Mouse (Mus musculus) testis, adult 2 months (tissue): ENCODE results near the gene Gm20532. TPM values are rescaled to one million over a fixed set of nuclear protein-coding genes. Genes with fewer than 3 reads are reported as not detected.

Experiments
- H3K27ac ChIP-seq: fragments of 200-500 bp; 2 replicates; pipeline ENCODE4 v1.5.1; 2012; ENCODE audit warnings: low read depth, low read length; ENCODE audit not compliant: control insufficient read depth, insufficient read depth
- H3K27me3 ChIP-seq: fragments of 200-500 bp; 2 replicates; pipeline ENCODE4 v1.6.1; 2012; ENCODE audit warnings: mild to moderate bottlenecking, low read length, moderate library complexity; ENCODE audit not compliant: control insufficient read depth, insufficient read depth
- H3K36me3 ChIP-seq: fragments of 200-500 bp; 2 replicates; pipeline ENCODE4 v1.6.1; 2012; ENCODE audit warnings: mild to moderate bottlenecking, low read length; ENCODE audit not compliant: control insufficient read depth, insufficient read depth
- H3K4me1 ChIP-seq: fragments of 200-500 bp; 2 replicates; pipeline ENCODE4 v1.6.1; 2012; ENCODE audit warnings: low read length; ENCODE audit not compliant: control insufficient read depth, insufficient read depth
- H3K4me3 ChIP-seq: fragments of 200-500 bp; 2 replicates; pipeline ENCODE4 v1.5.1; 2012; ENCODE audit warnings: low read depth, mild to moderate bottlenecking, low read length, moderate library complexity, mixed read lengths; ENCODE audit not compliant: control insufficient read depth
- CTCF ChIP-seq: fragments of 200-500 bp; IDR thresholded peaks from 2 replicates; pipeline ENCODE4 v1.5.1; 2012; ENCODE audit warnings: low read depth, mild to moderate bottlenecking, inconsistent platforms, low read length, moderate library complexity; ENCODE audit not compliant: control insufficient read depth, insufficient read depth, insufficient replicate concordance
- POLR2A ChIP-seq: fragments of 200-500 bp; IDR thresholded peaks from 2 replicates; pipeline ENCODE4 v1.6.1; 2012; ENCODE audit warnings: low read depth, mild to moderate bottlenecking, inconsistent platforms, low read length, moderate library complexity; ENCODE audit not compliant: control insufficient read depth
- polyA plus RNA-seq: library from polyadenylated mRNA; depleted of rRNA; stranded (reverse); fragments of >200 nt; gene quantifications from 2 replicates; pipeline ENCODE4 v1.2.3, GENCODE M21; 2012

Gm20532 gene
- polyA plus RNA-seq, 1 experiment = not detected

- peaks cover 14% of the 10 kb centered on the region for H3K4me1 ChIP-seq
Observed at GRCm38 (mm10) chr2:26633953-26634530, 47.6 kb downstream of the Gm20532 start.

GRCm38 (mm10) chr2:26634629-26635488 is 48.4 kb downstream of the Gm20532 start:
- H3K27ac ChIP-seq = no peak overlapping the region
- no peak overlapping the region for H3K4me3 ChIP-seq
- no peaks in the 10 kb centered on the region; the same call in 1 of the 2 replicates for H3K36me3 ChIP-seq
- TF ChIP-seq POLR2A (no peak), CTCF (no peak)
- peaks cover 8% of the 10 kb centered on the region for H3K4me1 ChIP-seq
- H3K27me3 ChIP-seq = no peaks in the 10 kb centered on the region

More at GRCm38 (mm10) chr2:26633953-26634530, 47.6 kb downstream of the Gm20532 start:
- Histone ChIP-seq H3K4me3 (no peak overlapping the region), H3K36me3 (no peaks in the 10 kb centered on the region; the same call in 1 of the 2 replicates), H3K27me3 (no peaks in the 10 kb centered on the region), H3K27ac (no peak overlapping the region)
- TF ChIP-seq CTCF (no peak), POLR2A (no peak)

- Histone ChIP-seq H3K4me1 (peaks cover 10% of the 10 kb centered on the region), H3K4me3 (no peak overlapping the region), H3K27me3 (no peaks in the 10 kb centered on the region), H3K36me3 (no peaks in the 10 kb centered on the region; the same call in 1 of the 2 replicates), H3K27ac (no peak overlapping the region)
- TF ChIP-seq POLR2A = no peak
- no peak for TF ChIP-seq CTCF
Observed at GRCm38 (mm10) chr2:26635489-26636324, 49.3 kb downstream of the Gm20532 start.

- H3K36me3 ChIP-seq = no peaks in the 10 kb centered on the region; the same call in 1 of the 2 replicates
- H3K27me3 ChIP-seq = no peaks in the 10 kb centered on the region
- TF ChIP-seq CTCF (no peak), POLR2A (no peak)
- peaks cover 12% of the 10 kb centered on the region for H3K4me1 ChIP-seq
- no peak overlapping the region for H3K27ac ChIP-seq
- H3K4me3 ChIP-seq = no peak overlapping the region
Observed at GRCm38 (mm10) chr2:26636325-26636635, 49.8 kb downstream of the Gm20532 start.

- TF ChIP-seq POLR2A (no peak), CTCF (no peak)
- Histone ChIP-seq H3K4me1 (peaks cover 12% of the 10 kb centered on the region), H3K36me3 (no peaks in the 10 kb centered on the region; the same call in 1 of the 2 replicates)
Observed at GRCm38 (mm10) chr2:26637316-26637932, 51.0 kb downstream of the Gm20532 start.

GRCm38 (mm10) chr2:26638039-26638438 is 51.6 kb downstream of the Gm20532 start:
- Histone ChIP-seq H3K36me3 (no peaks in the 10 kb centered on the region; the same call in 1 of the 2 replicates), H3K4me3 (no peak overlapping the region), H3K27ac (no peak overlapping the region), H3K4me1 (peaks cover 12% of the 10 kb centered on the region), H3K27me3 (no peaks in the 10 kb centered on the region)
- no peak for TF ChIP-seq POLR2A
- TF ChIP-seq CTCF = no peak

More at GRCm38 (mm10) chr2:26637316-26637932, 51.0 kb downstream of the Gm20532 start:
- Histone ChIP-seq H3K4me3 (no peak overlapping the region), H3K27me3 (no peaks in the 10 kb centered on the region), H3K27ac (no peak overlapping the region)
